Mouse (Mus musculus) right cerebral cortex, adult 2 months (tissue): ENCODE measurements at regions not wholly inside any gene's neighbourhood (a gene's known extent, or its start where the extent isn't known, plus 50 kb on each side); places are given as distances from the start of the nearest gene placed in this dataset.
A peak's percentile ranks its signal among the peaks of the same experiment; 100 is the strongest.

Experiments
- DNase-seq, 2 experiments: peaks; one replicate each; pipeline ENCODE4 v3.0.0; 2021 to 2022; ENCODE audit warnings: low spot score in 2 of 2

- DNase-seq: no peak
These were observed 108.4 kb upstream of the Fbxo11 start for GRCm38 (mm10) chr17:88173354-88174032.

GRCm38 (mm10) chr17:88174242-88174679, 109.2 kb upstream of the Fbxo11 start:
- DNase-seq: no peak

- DNase-seq: no peak
These were observed 111.0 kb upstream of the Fbxo11 start for GRCm38 (mm10) chr17:88175951-88176623.

- DNase-seq: no peak
These were observed 125.6 kb upstream of the Fbxo11 start for GRCm38 (mm10) chr17:88190735-88191134.

GRCm38 (mm10) chr17:88191444-88191843, 126.4 kb upstream of the Fbxo11 start:
- no peak for DNase-seq

- no peak for DNase-seq
These were observed 127.1 kb upstream of the Fbxo11 start for GRCm38 (mm10) chr17:88191930-88192807.

GRCm38 (mm10) chr17:88194693-88195092, 129.6 kb upstream of the Fbxo11 start:
- no peak for DNase-seq

- peak; percentile 64 to 72 for DNase-seq
These were observed 130.2 kb upstream of the Fbxo11 start for GRCm38 (mm10) chr17:88195303-88195702.

GRCm38 (mm10) chr17:88195893-88196292, 130.8 kb upstream of the Fbxo11 start:
- DNase-seq: no peak

GRCm38 (mm10) chr17:88196322-88196721, 131.2 kb upstream of the Fbxo11 start:
- DNase-seq: no peak

GRCm38 (mm10) chr17:88197381-88197780, 132.3 kb upstream of the Fbxo11 start:
- DNase-seq: no peak

- no peak for DNase-seq
These were observed 136.3 kb upstream of the Fbxo11 start for GRCm38 (mm10) chr17:88201249-88201970.

GRCm38 (mm10) chr17:88202214-88202613, 137.1 kb upstream of the Fbxo11 start:
- DNase-seq: no peak

- no peak for DNase-seq
These were observed 144.5 kb upstream of the Fbxo11 start for GRCm38 (mm10) chr17:88209565-88209964.

GRCm38 (mm10) chr17:88212121-88212520, 147.0 kb upstream of the Fbxo11 start:
- DNase-seq: no peak

- DNase-seq: no peak
These were observed 149.7 kb upstream of the Fbxo11 start for GRCm38 (mm10) chr17:88214746-88215145.

- no peak for DNase-seq
These were observed 157.4 kb upstream of the Fbxo11 start for GRCm38 (mm10) chr17:88222379-88222955.

- DNase-seq: no peak
These were observed 175.4 kb upstream of the Fbxo11 start for GRCm38 (mm10) chr17:88240476-88240875.

GRCm38 (mm10) chr17:88248625-88249024, 183.5 kb upstream of the Fbxo11 start:
- DNase-seq: no peak

- peak; percentile 59 to 67 for DNase-seq
These were observed 186.9 kb upstream of the Fbxo11 start for GRCm38 (mm10) chr17:88251949-88252521.
